Mouse (Mus musculus): ENCODE data around the gene Ssx2ip.

Ssx2ip gene

DNA sequence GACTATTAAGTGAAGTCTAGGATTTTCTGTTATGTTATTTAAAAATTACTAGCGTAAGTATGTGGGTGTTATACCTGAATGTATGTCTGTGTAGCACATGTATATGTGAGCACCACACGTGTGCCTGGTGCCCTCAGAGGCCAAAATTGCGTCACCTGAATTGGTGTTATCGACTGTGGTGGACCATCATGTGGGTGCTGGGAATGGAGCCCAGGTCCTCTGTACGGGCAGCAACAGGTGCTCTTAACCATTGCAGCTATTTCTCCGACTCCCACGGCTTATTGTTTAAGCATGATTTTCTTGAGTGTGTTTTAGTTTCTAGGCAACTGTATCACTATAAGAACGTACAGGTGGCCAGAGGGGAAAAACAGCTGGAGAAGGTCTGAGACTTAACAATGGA lies 31.7 kb downstream of the Ssx2ip start:
- DNase-seq (ENCODE audit: low read depth), result no peak

DNA sequence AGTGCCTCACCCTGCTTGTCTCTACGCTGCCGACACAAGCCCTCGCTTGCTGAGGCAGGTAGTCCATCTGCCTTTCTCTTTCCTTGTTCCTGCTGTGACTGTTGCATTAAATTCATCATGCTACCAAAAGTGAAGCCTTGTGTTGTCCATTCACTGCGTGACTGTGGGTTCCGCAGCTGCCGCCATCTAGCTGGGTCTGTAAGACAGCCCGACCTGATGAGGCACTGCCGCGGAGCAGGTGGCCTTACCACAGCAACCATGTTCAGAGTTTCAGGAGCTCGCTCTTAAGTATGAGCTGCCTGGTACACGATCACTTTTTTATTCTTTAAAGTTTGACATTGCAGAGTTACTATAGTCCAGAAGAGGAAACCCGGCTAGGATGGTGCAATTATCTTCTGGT lies 35.6 kb downstream of the Ssx2ip start:
- DNase-seq (ENCODE audit: low read depth), result no peak

DNA sequence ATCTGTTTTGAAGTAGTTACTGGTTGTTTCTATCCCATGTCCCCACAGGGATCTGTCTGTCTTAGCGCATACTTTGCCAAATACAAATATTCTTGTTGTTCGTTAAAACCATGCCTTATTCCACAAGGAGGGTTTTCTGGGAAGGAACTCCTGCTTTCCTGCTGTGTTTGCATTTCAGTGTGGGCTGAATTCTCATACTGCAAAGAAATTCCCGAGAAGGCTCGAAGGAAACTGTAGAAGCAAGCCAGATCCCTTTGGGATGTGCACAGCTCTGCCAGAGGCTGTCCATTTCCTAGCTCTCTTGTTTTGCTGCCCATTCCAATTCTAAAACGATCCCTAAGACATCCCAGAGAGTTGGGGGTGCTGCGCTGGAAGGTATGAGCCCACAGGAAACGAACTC lies 36.0 kb downstream of the Ssx2ip start:
- DNase-seq (ENCODE audit: low read depth), result no peak

GRCm38 (mm10) chr3:146442484-146442883 lies 38.0 kb downstream of the Ssx2ip start:
- DNase-seq (ENCODE audit: low read depth), result no peak

DNA sequence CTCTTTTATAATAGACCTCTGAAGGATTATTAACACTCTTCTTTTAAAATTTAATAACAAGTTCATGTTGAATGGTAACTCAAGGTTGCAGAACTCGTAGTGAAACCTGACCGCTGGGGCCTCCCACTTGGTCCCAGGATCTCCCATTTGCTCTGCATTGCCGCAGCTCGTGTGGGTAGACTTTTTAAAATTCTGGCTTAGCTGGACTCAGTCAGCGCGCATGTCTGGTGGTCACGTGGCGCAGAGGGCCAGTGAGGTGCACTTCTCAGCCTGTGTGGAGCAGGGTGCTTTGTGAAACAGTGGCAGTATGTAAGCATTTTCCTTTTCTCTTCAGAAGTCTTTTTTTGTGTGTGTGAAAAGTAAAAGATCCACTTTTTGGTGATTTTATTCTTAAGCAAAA lies 38.5 kb downstream of the Ssx2ip start:
- DNase-seq (ENCODE audit: low read depth), result no peak

GRCm38 (mm10) chr3:146443380-146443779 lies 38.9 kb downstream of the Ssx2ip start:
- DNase-seq (ENCODE audit: low read depth), result no peak

DNA sequence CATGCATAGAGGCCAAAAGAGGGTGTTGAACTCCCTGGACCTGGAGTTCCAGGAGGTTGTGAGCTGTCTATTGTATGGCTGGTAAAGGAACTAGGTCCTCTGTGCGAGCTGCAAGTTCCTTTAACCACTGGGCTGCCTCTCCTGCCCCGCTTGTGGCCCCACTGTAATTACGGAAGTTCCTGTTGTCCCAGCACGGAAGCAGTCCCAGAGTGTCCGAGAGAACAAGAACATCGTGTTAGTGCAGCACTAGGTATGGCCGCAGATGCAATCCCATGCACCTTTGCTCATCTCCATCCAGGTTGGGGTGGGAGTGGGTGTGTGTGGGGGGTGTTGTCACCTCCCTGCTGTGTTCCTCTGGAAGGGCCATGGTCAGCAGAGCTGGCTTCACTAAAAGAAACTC lies 40.4 kb downstream of the Ssx2ip start:
- DNase-seq (ENCODE audit: low read depth), result no peak

- no peak for DNase-seq (ENCODE audit: low read depth)
These were observed 42.7 kb downstream of the Ssx2ip start for GRCm38 (mm10) chr3:146447156-146447555.

DNA sequence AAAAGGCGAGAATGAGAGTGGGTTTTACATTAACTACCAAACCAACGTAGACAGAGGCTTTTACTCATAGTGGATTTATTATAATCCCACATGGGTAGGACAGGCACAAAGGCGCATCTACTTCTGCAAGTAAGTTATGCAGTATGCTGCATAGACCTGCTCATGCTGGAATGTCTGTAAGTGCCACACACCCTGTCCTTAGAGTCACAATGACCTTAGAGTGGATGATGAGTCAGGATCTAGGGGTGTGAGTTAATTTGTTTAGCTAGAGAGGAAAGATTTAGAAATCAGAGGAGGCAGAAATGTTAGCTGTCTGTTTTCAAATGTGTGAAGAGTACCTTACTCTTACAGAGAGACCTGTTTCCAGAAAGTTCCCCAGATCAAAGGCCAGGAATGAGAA lies 43.2 kb downstream of the Ssx2ip start:
- DNase-seq (ENCODE audit: low read depth), result no peak

GRCm38 (mm10) chr3:146448372-146448771 lies 43.9 kb downstream of the Ssx2ip start:
- no peak for DNase-seq (ENCODE audit: low read depth)

- no peak for DNase-seq (ENCODE audit: low read depth)
These were observed 44.5 kb downstream of the Ssx2ip start for GRCm38 (mm10) chr3:146448969-146449368.

- peak; percentile 5 for DNase-seq (ENCODE audit: low read depth)
These were observed 45.4 kb downstream of the Ssx2ip start, which contains the start of gene Ctbs for GRCm38 (mm10) chr3:146449745-146450250. Ctbs (plus strand) TSS chr3:146449795.

- DNase-seq (ENCODE audit: low read depth), result peak; percentile 97
These were observed 46.0 kb downstream of the Ssx2ip start for GRCm38 (mm10) chr3:146450371-146450841.

- peak; percentile 16 for DNase-seq (ENCODE audit: low read depth)
These were observed 46.9 kb downstream of the Ssx2ip start for GRCm38 (mm10) chr3:146451375-146451774.

- DNase-seq (ENCODE audit: low read depth), result peak; percentile 31
These were observed 58.5 kb downstream of the Ssx2ip start for GRCm38 (mm10) chr3:146462939-146463338.

DNA sequence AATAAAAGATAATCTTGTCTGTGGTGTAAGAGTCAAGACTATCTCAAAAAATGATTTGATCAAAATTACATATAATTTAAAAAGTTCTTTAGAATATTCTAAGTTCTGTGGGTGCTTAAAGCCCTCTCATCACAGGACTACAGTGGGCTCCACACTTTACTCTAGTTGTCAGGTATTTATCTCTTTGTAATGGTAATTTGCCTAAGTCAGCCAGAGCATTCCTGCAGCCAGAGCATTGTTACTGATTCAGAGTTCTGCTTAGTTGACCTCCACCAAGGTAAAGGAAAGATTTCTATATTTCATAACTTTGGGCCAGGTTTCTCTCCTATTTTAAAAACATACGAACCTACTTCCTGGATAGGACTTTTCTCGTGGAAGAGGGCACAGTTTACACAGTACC lies 64.8 kb downstream of the Ssx2ip start:
- DNase-seq (ENCODE audit: low read depth), result no peak

DNA sequence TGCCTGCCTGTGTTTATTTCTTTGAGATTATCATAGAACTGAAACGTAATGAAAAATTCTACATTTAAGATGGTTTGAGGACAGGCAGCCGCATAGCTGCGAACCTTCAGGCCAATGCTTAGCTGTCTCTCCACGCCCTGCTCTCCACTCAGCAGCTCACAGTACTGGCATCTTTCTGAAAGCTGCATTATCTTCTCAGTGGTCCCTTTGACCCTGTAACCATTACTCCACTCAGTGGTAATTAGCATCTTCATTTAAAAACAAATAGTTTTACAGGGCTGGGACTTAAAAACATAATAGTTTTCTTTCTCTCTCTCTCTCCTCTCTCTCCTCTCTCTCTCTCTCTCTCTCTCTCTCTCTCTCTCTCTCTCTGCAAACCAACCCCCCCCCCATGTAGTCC lies 68.2 kb downstream of the Ssx2ip start:
- no peak for DNase-seq (ENCODE audit: low read depth)

- DNase-seq (ENCODE audit: low read depth), result peak; percentile 52
These were observed 69.3 kb downstream of the Ssx2ip start for GRCm38 (mm10) chr3:146473741-146474140.

- peak; percentile 68 for DNase-seq (ENCODE audit: low read depth)
These were observed 70.0 kb downstream of the Ssx2ip start for GRCm38 (mm10) chr3:146474428-146474827.

DNA sequence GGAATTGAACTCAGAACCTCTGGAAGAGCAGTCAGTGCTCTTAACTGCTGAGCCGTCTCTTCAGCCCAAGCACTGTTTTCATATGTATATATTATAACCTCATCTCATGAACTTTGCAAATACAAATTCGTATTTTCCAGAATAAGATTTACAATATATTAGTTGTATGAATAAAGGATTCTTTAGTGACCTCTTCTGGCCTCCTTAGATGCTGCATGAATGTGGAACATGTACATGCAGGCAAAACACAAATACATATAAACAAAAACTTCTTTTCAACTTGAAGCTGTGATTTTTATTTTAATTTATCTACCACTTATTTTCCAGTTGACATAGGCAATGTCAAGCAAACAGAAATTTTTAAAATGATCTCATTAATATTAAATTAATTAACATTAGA lies 77.6 kb downstream of the Ssx2ip start:
- peak; percentile 54 for DNase-seq (ENCODE audit: low read depth)

GRCm38 (mm10) chr3:146486464-146486863 lies 82.0 kb downstream of the Ssx2ip start:
- DNase-seq (ENCODE audit: low read depth), result no peak

All from NIH3T3 (cell line).